Mouse (Mus musculus) MN1 (cell line): ENCODE data around the gene Reln.

Source experiments
- DNase-seq: peaks from one replicate; pipeline ENCODE4 v3.0.0-alpha.2; 2016; ENCODE audit warnings: low spot score

Gene Reln

DNA sequence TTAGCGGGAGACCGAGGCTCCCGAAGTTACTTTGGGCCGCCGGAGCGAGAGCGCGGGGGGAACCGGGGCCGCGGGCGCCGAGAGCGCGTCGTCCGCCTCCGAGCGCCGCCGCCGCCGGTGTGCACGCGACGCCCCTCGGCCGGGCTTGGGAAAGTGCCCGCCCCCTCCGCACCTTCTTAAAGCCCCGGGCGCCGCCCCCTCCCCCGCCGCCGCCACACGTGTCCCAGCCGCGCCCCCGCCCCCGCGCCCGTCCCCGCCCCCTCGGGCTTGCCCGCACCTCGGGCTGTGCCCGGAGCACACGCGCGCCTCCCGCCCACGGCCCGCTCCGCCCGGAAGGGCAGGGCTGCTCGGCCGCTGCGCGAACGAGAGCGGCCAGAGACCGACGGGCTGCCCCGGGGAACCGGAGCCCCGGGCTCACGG is at the start of gene Reln:
Reln (minus strand) TSS at position 147 of the 420 bp plus-strand sequence.
- no peak for DNase-seq

DNA sequence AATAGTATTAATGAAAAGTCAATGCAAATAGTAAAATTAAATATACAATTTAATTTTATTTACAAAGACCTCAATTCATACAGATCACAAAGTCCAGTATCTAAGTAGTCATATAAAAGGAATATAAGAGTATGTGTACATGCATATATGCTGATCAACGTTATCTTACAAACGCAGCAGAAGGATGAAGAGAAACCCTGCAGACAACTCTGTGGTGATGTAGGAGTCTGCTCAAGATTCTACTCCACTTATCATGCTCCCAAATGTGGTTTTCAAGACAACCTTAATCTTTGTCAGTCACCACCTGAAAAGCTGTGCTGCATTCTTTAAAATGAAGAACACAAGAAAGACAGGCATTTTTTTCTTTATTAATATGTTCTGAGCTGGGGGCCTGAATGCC is 44.0 kb upstream of the Reln start:
- DNase-seq = no peak

DNA sequence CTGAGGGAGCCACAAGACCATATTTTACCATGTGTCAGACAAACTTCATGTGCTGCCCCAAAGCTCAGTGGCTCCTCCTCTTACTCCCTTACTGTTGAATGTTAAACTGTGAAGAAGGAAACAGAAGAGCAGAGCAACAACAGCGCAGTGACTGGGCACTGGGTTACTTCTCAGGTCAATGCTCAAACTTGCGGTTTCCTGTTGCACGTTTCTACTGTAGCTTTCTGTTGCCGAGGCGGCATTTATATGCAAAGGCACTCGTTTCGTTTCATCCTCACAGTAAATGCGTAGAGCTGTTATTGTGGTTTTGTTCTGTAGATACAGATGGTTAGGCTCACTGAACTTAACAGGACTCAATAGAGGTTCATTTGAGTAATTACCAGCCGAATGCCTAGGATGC is 16.0 kb upstream of the Reln start:
- no peak for DNase-seq

DNA sequence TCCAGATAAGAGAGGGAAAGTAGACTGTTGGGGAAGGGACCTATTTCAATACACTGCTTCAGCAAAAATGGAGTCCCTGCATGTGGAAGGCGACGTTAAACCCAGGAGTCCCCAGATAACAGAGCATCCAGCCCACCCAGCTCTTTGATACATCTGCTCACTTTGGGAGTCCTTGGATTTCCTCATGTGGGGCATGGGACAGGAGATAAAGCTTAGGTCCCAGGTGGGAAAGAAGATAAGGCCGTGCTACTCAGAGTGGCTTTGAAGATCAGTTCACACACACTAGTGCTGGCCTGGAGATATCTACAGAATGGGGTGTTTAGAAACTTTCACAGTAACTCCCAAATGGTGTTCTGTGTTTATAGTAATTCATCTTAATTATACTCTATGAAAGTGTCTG is 3.9 kb upstream of the Reln start:
- DNase-seq = no peak

DNA sequence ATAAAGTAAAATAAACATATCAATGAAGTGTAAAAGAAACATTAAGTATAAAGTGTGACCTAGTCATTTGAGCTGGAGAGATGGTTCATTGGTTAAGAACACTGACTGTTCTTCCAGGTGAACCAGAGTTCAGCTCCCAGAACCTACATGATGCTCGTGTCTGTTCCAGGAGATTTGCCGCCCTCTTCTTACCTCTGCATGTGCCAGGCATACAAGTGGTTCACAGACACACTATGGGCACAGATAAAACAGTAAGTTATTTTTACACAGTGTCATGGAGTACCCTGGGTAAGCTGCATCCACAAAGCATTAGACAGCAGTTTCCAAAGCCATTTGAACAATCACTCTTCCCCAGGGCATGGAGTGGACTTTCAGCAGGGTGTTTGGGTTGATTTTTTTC is 3.2 kb upstream of the Reln start:
- no peak for DNase-seq

DNA sequence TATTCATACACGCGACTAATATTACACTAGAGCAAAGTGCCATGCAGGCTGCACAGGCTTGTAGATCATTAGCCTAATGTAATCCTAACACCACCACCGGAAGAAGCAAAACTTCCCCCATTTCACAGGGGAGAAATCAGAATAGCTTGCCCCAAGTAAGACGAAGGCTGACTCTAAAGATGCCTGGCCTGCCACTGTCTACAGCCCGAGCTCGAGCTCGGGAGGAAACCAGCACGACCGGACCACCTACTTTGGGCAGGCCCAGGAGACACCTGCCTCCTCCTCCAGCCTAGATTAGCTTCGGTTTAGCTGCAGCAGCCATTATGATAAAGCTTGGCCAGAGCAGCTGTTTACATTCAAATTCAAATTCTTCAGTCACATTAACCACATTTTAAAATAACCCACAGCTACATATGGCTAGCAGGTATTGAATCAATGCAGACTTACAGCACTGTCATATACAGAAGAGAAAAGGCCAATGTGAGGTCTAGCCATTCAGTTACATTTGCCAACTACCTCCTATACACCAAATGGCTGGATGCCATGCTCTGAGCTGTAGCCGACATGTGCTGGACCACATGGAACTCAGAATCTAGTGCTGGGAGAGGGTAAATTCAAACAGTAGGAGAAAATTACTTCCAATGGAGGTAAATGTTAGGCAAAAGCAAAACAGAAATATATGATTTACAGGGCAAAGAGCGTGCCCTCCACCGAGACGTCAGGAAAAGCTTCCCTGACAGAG is 1.6 kb upstream of the Reln start:
- no peak for DNase-seq

DNA sequence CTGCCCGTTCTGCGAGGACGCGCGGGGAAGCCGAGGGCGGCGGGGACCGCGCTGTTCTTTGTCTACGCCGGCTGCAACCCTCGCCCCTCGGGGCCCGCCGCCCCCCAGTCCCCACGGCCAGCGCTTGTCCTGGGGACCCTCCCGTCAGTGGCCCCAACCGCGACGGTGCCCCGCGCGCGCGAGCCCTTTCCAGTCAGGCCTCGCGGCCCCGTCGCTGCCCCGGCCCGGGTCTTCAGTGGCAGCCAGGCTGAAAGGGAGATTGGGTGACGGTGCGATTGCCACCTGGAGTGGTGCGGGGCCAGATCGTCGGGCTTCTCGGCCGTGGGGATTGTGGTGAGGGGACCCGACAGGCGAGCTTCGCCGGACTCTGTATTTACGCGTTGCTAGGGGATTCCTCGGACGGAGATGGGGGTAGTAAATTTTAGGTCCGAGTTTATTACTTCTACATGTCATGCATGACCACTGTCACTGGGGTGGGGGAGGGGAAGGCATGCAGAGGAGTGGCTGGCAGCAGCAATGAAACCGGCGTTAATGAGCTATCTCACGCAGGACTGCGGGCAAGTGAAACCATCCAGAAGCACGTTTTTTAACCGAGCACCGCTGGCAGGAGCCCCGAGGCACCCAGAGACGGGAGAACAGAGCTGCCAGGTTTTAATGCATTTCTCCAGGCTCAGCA is 612 bp upstream of the Reln start:
- no peak for DNase-seq

DNA sequence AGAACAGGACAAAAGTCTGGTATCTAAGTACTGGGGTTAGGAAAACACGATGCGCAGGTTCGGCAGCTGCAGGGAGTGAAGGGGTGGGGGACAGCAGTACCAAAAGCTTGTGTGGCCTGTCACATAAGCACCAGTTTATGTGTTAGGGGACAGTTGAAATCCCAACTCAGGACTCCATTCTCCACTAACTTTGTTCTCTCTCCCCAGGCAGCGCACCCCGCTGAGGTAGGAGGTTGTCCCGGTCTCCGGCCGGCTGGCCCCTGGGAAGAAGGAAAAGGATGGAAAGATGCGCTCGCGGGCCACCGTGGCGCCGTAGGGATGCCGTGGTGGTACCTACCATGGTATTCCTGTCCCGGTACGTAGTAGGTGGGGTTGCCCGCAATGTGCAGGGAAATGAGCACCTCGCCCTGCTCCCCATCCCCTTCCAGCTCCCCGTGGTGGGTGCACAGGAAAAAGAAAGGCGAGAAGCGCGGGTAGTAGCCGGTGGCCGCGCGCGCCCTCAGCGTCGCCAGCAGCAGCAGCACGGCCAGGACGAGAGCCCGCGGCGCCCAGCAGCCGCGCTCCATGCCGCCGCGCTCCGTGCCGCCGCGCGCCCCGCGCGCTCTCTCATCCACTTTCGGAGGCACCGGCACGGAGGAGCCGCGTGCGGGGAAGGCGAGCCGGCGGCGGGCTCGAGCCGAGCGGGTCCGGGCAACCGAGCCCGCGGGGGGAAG is 503 bp downstream of the Reln start:
- no peak for DNase-seq

DNA sequence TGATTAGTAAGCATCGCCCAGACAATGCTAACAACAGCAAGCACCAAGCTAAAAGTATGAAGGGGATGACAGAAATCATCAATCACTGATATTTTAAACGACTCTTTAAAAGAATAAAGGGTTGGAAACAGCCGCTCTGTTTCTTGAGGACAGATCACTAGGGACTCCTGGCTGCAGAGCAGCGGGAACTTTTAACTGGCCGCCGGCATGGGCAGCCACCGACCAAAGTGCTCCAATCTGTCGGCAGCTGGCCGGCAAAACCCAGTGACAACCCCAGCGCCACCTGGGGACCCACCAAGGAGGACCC is 1.0 kb downstream of the Reln start:
- no peak for DNase-seq

DNA sequence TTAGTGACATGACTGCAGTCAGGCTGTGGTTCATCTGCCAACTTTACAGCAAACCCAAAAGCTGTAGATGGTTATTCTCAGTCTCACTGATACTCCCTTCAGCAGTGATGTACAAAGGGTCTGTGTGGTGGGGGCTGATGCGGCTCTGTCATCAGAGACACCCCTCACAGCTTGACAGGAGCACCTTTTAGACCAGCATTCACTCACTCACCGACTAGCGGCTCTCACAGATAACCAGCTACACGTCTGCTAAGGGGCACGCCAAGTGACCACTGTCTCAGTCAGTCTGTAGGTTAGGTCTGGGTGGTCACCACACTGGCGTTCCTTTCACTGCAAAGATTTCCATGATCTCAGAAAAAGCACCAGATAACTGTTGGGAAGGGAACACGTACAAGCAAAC is 2.0 kb downstream of the Reln start:
- no peak for DNase-seq

DNA sequence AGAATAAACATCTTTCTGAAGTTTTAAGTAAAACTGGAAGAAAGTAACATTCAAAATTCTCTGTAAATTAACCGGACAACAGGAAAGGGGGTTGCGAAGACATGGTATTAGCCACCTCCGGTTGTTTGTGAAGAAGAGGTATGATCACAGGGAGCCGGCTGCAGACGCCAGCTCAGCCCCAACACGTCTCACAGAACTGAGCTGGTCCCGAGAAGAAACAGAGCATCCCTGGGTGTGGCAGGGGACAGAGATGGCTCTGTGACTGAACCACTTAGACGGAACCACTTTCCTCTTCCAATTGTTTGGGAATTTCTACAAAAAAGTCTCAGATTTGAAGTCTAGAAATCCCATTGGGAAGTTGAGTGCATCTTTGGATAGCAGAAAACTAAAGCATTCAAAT is 3.5 kb downstream of the Reln start:
- DNase-seq = no peak

DNA sequence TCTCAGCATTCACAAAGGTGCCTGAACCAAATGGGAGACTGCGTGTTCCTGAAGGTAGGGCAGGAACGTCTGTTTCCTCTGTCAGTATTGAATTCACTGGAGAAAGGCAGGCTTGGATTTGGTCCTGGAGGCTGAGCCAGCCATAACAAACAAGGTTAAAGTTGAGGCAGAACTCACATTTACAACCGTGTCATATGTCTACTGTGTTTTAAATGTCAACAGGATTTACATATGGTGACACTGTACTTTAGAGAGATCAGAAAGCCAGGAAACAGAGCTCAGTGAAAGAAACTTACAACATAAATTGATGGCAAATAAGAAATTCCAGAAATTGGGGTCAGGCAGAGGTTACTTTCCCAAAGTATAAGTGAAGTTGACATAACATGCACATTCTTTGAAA is 9.1 kb downstream of the Reln start:
- no peak for DNase-seq

DNA sequence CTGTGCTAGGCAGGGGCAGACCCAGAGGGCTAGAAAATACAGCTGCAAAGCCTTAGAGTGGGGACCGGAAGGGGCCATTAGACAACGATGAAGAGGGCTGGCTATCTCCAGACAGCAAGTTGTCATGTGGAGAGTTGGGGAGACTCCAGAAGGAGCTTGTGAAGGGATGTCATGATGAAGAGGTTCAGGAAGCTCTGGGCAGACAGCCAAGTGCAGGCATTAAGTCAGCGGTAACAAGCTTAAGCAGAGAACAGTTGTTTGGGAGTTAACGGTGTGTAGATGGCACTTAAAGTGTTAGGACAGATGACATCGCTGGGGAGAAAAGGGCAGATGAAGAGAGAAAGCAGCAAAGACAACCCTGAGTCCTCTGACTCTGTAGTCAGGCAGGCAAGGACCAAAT is 13.7 kb downstream of the Reln start:
- no peak for DNase-seq

DNA sequence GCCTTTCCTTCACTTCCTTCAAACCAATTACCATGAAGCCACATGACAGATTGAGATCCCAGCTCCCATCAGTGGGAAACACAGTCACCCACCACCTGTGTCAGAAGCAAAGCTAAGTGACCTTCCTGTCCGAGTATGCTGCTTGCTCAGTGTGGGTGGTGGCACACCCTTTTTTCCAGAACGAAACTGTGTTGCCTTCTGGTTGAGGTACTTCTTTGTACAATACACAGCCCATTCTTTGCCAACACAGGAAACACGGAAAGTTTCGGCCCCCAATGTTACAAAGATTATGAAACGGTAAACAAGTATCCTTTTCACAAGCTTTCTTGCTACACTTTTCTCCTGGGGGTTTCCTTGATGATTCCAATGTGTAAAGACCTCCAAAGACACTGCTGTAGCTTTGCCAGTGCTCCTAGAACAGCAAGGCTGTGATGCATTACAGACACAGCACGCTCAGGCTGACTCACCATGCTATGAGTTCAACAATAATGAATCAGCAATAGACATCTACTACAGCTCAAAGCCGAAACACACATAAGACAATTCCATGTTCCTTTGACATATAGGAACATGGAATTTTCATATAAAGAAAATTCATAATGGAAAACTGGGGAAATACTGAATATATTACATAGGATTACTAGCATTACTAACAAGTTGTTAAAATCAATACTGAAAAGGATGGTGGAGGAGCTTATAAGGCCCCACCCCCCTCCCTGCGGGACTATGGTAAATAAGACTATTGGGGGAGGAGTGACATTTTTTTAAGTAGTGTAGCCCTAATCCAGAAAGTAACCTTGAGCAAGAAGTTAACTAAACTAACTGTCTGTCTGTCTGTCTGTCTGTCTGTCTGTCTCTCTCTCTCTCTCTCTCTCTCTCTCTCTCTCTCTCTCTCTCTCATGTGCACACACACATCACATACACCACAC is 15.8 kb downstream of the Reln start:
- no peak for DNase-seq

DNA sequence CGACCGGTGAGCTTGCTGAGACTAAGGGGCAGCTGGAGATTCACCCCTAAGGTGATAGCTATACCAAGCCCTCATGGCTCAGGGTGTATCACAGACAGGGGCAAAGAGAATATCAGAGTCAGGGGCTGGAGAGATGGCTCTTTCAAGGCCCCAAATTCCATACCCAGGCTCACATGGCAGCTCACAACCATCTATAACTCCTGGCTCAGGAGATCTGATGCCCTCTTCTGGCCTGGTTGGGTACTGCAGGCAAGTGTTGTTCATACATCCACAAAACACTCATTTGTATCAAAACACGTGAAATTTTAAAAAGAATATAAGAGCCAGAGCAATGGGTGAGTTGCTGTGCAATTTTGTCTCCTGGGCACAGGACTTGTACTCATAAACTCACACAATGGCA is 17.3 kb downstream of the Reln start:
- no peak for DNase-seq

DNA sequence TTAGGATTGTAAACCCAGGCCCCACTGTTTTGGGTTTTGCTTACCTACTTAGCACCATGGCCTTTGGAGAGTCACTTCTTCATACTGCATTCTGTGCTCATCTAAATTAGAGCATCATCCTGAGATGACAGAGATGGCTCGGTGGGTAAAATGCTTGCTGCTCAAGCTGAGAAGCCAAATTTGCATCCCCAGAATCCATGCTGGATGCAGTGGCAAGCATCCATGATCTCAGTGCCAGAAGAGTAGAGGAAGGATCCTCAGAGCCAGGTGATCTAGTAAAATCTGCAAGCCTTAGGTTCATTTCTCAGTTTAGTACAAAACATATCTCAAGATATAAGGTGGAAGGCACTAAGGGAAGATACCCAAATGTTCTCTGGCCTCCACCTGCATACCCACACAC is 20.7 kb downstream of the Reln start:
- no peak for DNase-seq

DNA sequence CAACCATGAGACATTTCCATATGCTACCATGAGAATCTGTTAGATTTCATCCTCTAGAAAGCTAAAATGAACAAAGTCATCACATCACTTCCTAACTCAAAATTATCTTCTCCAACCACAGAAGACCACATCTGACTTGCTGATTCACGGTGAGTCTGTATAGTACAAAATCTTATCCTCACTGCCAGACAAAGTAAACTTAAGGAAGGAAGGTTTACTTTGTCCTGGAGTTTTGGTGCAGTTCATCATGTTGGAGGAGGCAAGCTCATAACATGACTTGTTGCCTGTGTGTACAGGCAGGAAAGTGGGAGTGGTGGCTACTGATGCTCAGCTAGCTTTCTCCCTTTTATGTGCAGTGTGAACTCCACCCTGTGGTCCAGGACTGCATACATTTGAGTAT is 26.7 kb downstream of the Reln start:
- no peak for DNase-seq

DNA sequence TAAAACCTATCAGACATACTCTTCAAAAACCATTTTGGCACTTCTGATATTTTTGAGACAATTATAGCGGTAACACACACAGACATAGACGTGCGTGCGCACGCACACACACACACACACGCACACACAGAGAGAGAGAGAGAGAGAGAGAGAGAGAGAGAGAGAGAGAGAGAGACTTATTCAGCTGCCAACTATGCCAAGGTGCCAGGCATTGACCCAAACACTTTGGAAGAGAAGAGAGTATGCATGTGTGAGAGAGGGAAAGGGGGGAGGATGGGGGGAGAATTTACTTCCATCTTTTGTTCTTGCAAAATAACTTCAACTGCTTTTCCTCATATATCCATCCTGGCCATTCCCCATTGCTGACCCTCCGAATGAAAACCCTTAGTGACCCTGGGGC is 28.0 kb downstream of the Reln start:
- no peak for DNase-seq

DNA sequence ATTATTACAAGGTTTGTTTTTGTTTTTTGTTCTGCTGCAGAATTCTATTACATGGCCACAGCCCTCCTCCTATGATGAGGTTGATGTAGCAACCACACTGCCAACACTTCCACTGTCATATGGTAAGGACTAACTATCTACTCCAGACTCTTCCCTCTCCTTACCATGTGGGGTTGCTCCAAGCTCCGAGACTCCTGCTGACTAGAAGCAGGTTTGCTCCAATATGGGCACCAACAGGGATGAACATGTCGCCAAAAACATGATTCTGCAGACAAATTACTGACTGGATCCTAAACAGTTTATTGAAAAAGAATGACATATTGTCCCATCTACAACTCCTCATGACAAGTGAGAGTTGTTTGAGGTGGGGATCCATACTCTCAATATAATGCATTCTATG is 28.5 kb downstream of the Reln start:
- DNase-seq = no peak

DNA sequence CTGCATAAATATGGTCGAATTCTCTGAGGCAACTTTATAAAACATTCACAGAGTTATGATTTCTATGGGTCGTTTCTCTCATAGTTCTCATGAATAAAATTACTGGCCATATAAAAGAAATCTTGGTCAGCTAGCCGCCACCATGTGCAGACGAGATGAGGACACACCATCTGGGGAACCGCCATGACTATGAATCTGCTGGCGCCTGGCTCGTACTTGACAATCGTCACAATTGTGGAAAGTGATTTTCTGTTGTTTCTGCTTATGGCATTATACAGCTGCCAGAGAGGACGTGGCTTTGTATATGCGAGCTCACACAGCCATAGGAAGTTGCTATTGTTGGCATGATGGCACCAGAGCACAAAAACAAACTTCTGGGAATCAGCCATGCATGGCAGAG is 31.5 kb downstream of the Reln start:
- no peak for DNase-seq

DNA sequence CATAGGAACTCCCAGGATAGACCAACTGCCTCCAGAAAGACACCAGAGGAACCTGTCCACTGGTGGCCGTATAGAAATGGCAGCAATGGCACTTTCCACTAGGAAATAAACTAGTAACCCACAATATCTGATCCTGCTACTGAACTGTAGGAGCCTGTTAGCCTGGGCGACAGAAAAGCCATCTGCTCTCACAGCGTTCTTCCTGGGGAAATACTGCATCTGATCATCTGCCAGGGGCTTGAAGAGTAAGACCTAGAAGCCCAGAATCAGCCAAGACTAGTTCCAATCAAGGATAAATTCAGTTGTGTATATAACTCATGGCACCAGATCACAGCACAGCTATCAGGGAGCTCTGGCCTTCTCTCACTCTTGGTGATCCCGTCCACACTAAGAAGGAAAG is 33.5 kb downstream of the Reln start:
- DNase-seq = no peak

DNA sequence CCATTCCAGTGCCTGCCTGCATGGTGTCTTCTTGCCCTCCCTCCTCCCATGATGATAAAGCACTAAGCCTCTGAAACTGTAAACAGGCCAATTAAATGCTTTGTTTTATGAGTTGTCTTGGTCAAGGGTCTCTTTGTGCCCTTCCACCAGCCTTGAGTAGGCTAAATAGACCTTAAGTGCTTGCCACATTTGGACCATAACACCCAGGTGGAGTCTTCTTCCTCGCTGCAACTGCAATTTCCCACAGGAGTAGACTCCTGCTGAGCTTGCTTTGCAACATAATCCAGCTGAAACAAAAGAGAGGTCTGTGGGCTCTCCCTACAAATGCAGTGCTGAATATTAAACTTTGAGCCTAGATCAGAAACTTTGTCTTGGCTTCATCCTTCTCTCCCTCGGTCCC is 35.5 kb downstream of the Reln start:
- no peak for DNase-seq

DNA sequence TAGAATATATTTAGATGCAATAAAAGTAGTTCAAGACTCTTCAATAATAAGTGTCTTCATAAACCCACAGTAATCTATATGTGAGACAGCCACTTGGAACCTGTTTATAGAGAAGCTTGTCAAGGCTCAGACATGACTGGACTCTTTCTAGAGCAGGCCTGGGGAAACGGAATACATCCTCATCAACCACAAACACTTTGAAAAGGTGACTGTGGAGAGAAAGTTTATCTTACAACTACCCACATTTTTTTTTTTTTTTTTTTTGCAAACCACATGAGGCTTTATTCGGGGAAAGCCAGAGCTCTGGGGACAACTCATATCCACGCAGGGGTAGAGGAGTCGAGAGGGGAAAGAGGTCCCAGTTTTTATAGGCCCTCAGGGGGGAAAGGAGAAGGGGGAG is 36.6 kb downstream of the Reln start:
- DNase-seq = no peak
